8 mouse cellular contexts compared by ENCODE assay signal in genomic region chr2:142900120-142900861, GRCm38 (mm10). TPM values are rescaled to one million over a fixed set of nuclear protein-coding genes. Genes with fewer than 3 reads are reported as not detected.
DNase-seq lines count a peak whose midpoint lies in the region; ATAC-seq lines count a peak whose summit lies in the region.

No protein-coding gene starts in this region.

- H3K9me3 ChIP-seq in heart, embryonic 10.5 days: no peaks in the 10 kb centered on the region
- H3K9me3 ChIP-seq in forebrain, embryonic 14.5 days (replicated peaks; ENCODE audit: control insufficient read depth, low read length): no peaks in the 10 kb centered on the region
- no peaks in the 10 kb centered on the region for H3K9me3 ChIP-seq in liver, embryonic 15.5 days (replicated peaks)

- no peak for ATAC-seq in forebrain, embryonic 14.5 days
- ATAC-seq in liver, embryonic 15.5 days (ENCODE audit: insufficient read depth): no peak

- peak overlapping the region; percentile 84 for H3K4me3 ChIP-seq in heart, embryonic 10.5 days
- H3K4me3 ChIP-seq in forebrain, embryonic 14.5 days (ENCODE audit: low read depth, low read length): peak overlapping the region; percentile 68
- peak overlapping the region; percentile 75 for H3K4me3 ChIP-seq in liver, embryonic 15.5 days (replicated peaks)

- H3K27ac ChIP-seq in heart, embryonic 10.5 days: peak overlapping the region; percentile 93
- H3K27ac ChIP-seq in forebrain, embryonic 14.5 days (ENCODE audit: low read depth, low read length): no peak overlapping the region
- H3K27ac ChIP-seq in liver, embryonic 15.5 days (replicated peaks): no peak overlapping the region

- H3K9ac ChIP-seq in forebrain, embryonic 14.5 days (ENCODE audit: low read length): peak overlapping the region; percentile 77; the same call in 1 of the 2 replicates
- H3K9ac ChIP-seq in liver, embryonic 15.5 days: peak overlapping the region; percentile 73; the same call in 1 of the 2 replicates

- no peaks in the 10 kb centered on the region for H3K36me3 ChIP-seq in heart, embryonic 10.5 days
- no peaks in the 10 kb centered on the region for H3K36me3 ChIP-seq in forebrain, embryonic 14.5 days (ENCODE audit: control insufficient read depth, insufficient read depth, low read length)
- no peaks in the 10 kb centered on the region for H3K36me3 ChIP-seq in liver, embryonic 15.5 days (replicated peaks)

- peaks cover 7% of the 10 kb centered on the region for H3K4me1 ChIP-seq in heart, embryonic 10.5 days
- H3K4me1 ChIP-seq in forebrain, embryonic 14.5 days (ENCODE audit: control insufficient read depth, insufficient read depth, low read length): peaks cover 7% of the 10 kb centered on the region; the same call in 1 of the 2 replicates
- peaks cover 36% of the 10 kb centered on the region for H3K4me1 ChIP-seq in liver, embryonic 15.5 days (replicated peaks)

- DNase-seq in heart, embryonic 10.5 days (ENCODE audit: low spot score): no peak
- no peak for DNase-seq in heart, postnatal 4 days
- DNase-seq in CD4-positive helper T cell, adult 2 months (ENCODE audit: low read depth, low spot score): peak; percentile 39
- no peak for DNase-seq in forebrain, embryonic 14.5 days (ENCODE audit: low spot score)
- DNase-seq in right cerebral cortex, postnatal 36 days (ENCODE audit: low spot score in 2 of 2): no peak
- no peak for DNase-seq in layer of hippocampus, adult 9-11 months
- no peak for DNase-seq in adrenal gland, postnatal 36 days

- WGBS in heart, embryonic 10.5 days: 56% methylated on average over 10 of the region's 10 CpGs
- 65% methylated on average over 10 of the region's 10 CpGs for WGBS in forebrain, embryonic 14.5 days
- 24% methylated on average over 10 of the region's 10 CpGs for WGBS in liver, embryonic 15.5 days (ENCODE audit: insufficient replicate concordance)

- no peaks in the 10 kb centered on the region for H3K27me3 ChIP-seq in heart, embryonic 10.5 days (ENCODE audit: insufficient read depth, poor library complexity, severe bottlenecking)
- H3K27me3 ChIP-seq in forebrain, embryonic 14.5 days (replicated peaks; ENCODE audit: control insufficient read depth, insufficient read depth, low read length): no peaks in the 10 kb centered on the region
- H3K27me3 ChIP-seq in liver, embryonic 15.5 days: no peaks in the 10 kb centered on the region

- peak overlapping the region; percentile 85 for H3K4me2 ChIP-seq in forebrain, embryonic 14.5 days (ENCODE audit: low read length)
- peak overlapping the region; percentile 94 for H3K4me2 ChIP-seq in liver, embryonic 15.5 days

RNA-seq across cellular contexts. Expression of gene Kif16b, which starts 1.0 kb away (rescaled TPM):
- 9.6 and 10.9 TPM in 2 replicates for polyA plus RNA-seq in heart, embryonic 10.5 days (2016; fragmentation: Nextera tagmentation; extraction: Ambion mirVana)
- 10 to 100 TPM; 24.9 to 27.0 TPM for total RNA-seq in heart, postnatal 4 days (2021)
- 2.3 and 3.0 TPM in 2 replicates for polyA plus RNA-seq in forebrain, embryonic 14.5 days (2014; fragmentation: Nextera tagmentation; extraction: Ambion mirVana)
- 3.5 and 4.2 TPM in 2 replicates for polyA plus RNA-seq in liver, embryonic 15.5 days (2015; fragmentation: Nextera tagmentation; extraction: Ambion mirVana)
- total RNA-seq in adrenal gland, postnatal 36 days (2021): 10 to 100 TPM; 25.8 to 27.1 TPM
